Mouse (Mus musculus) layer of hippocampus, postnatal 10 days (tissue): ENCODE results near the gene Stam2. TPM values are rescaled to one million over a fixed set of nuclear protein-coding genes. Genes with fewer than 3 reads are reported as not detected.

ENCODE experiments used
- DNase-seq, 2 experiments: peaks; one replicate each; pipeline ENCODE4 v3.0.0; 2021; ENCODE audit warnings: low spot score in 2 of 2
- total RNA-seq, 2 experiments: library from RNA; stranded (reverse); gene quantifications; 2 replicates each; pipeline ENCODE4 v1.2.3; 2021

Gene Stam2
- total RNA-seq, 2 experiments from 2014 or later: 27.8 to 30.9 TPM

DNA sequence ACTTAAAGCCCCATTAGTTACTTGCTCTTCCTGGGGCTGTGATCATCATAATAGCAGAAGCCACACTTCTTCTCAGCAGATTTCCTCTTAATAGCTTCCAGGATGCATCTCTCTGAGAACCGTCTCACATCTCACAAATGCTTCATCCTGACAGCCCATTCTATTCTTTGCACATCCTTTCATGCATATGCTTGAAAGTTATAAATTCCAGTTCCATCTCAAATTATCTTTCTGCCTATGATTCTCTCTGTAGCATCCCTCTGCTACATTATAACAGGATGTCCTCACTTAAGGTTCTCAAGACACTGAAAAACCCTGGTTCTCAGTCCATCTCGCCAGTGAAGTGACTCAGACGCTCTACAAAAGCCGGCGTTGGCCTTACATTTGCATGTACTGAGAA is 85.4 kb downstream of the Stam2 start:
- no peak for DNase-seq

- DNase-seq: no peak
Observed at GRCm38 (mm10) chr2:52654541-52654940, 87.5 kb downstream of the Stam2 start.

DNA sequence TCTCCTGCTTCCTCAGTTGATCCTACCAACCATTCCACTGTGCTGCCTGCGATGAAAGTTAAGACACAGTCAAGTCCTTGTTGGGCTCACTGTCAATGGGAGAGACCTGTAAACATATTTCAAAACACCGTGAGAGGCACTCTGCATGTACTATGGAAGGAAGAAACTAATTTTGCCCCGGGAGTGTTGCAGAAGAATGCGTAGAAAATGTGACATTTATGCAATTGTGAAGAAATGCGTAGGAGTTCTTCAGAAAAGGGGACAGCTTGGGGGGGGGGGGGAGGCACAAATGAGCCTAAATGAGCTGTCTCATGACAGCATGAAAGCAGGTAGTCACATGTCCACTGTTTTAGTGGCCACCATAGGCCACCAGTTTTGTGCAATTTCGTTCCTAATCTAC is 90.5 kb downstream of the Stam2 start:
- DNase-seq: no peak

GRCm38 (mm10) chr2:52647255-52647998 is 94.7 kb downstream of the Stam2 start:
- DNase-seq: no peak

DNA sequence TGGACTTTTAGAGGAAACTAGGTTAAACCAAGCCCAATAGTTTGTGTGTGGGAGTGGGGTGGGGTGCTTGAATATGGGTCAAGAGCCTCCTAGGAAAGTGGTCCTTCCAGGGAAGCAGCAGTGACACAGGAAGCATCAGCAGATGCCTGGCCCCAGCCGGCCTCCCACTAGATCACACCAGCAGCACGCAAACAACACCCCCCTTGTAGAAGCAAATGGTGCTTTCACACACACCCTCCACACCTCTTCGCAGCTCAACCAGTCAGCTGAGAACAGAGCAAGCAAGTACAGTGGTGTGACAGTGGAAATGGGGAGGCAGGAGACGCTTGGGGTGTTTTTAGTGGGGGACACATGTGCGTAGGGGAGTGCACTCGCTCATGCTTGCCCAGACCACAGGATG is 98.4 kb downstream of the Stam2 start:
- DNase-seq: no peak

Other genes starting within 250 kb of the Stam2 start
- gene Cacnb4, start 65.5 kb downstream of the Stam2 start, total RNA-seq: 10 to 100 TPM; 59.9 to 73.7 TPM
- 10 to 100 TPM; 49.0 to 53.0 TPM for gene Fmnl2, start 115.6 kb upstream of the Stam2 start, total RNA-seq